Mouse (Mus musculus): ENCODE measurements around the gene Mastl. TPM values are rescaled to one million over a fixed set of nuclear protein-coding genes. Genes with fewer than 3 reads are reported as not detected.

Mastl gene
- total and polyA plus RNA-seq, 3 experiments, result 8.1 to 14.8 (median 10.7) TPM

- peak; percentile 97 for DNase-seq (ENCODE audit: extremely low read depth)
- dilution Hi-C loops (cut with MboI; ENCODE audit: extremely low pct_ligation_motif_present, extremely low pct_unique_long_range_greater_than_20kb, low sequenced_read_pairs), result no loop called here
- Histone ChIP-seq H3K36me3 (replicated peaks in 1 of 2; ENCODE audit: control insufficient read depth in 1 of 2, insufficient read depth in 1 of 2, low read length in 1 of 2) (peaks cover 3 to 9% of the 10 kb centered on the region in 2 experiments), H3K9me3 (replicated peaks; ENCODE audit: low read length) (no peaks in the 10 kb centered on the region), H3K9ac (ENCODE audit: insufficient read depth, low read depth) (peak within 1 kb of the TSS; percentile 99), H3K79me2 (replicated peaks; ENCODE audit: control insufficient read depth, extremely low read depth, insufficient read depth, poor library complexity, severe bottlenecking) (peaks cover 12% of the 10 kb centered on the region), H3K27me3 (replicated peaks) (no peaks in the 10 kb centered on the region), H3K4me3 (replicated peaks in 1 of 3; ENCODE audit: low read depth in 2 of 3, low read length in 2 of 3, poor library complexity in 1 of 3) (peak within 1 kb of the TSS; percentile 81 to 92 (median 86)), H3K27ac (ENCODE audit: insufficient read depth, low read depth) (peak within 1 kb of the TSS; percentile 90), H3K4me2 (ENCODE audit: insufficient read depth, low read depth, poor library complexity, severe bottlenecking) (peak within 1 kb of the TSS; percentile 66), H3K4me1 (ENCODE audit: control insufficient read depth in 1 of 2, insufficient read depth in 2 of 2) (peaks cover 3 to 8% of the 10 kb centered on the region in 2 experiments; a peak in 3 of 4 replicates)
- no peak for TF ChIP-seq JUND (conservative IDR thresholded peaks at IDR 0.05; ENCODE audit: low read depth, low read length)
- peak; percentile 100 for TF ChIP-seq ELF1 (IDR thresholded peaks at IDR 0.05; ENCODE audit: low read depth, low read length)
- TF ChIP-seq EP300 (IDR thresholded peaks at IDR 0.05; ENCODE audit: low read length), result no peak
- TF ChIP-seq ZKSCAN1 (IDR thresholded peaks at IDR 0.05; ENCODE audit: borderline replicate concordance, low read depth, low read length), result no peak
- TF ChIP-seq HCFC1 (IDR thresholded peaks at IDR 0.05; ENCODE audit: low read depth, low read length), result peak; percentile 99
- no peak for TF ChIP-seq MXI1 (IDR thresholded peaks at IDR 0.05; ENCODE audit: low read depth, low read length)
- peak; percentile 63; the same call in 1 of the 2 replicates for TF ChIP-seq MYC (IDR thresholded peaks at IDR 0.05; ENCODE audit: low read depth, low read length)
- TF ChIP-seq NRF1 (IDR thresholded peaks at IDR 0.05; ENCODE audit: low read depth, low read length), result peak; percentile 65
- TF ChIP-seq KAT2A (IDR thresholded peaks at IDR 0.05; ENCODE audit: insufficient replicate concordance, low read length), result peak; percentile 95
- TF ChIP-seq USF1 (IDR thresholded peaks at IDR 0.05; ENCODE audit: low read depth, low read length), result no peak
- TF ChIP-seq GABPA (IDR thresholded peaks at IDR 0.05; ENCODE audit: insufficient replicate concordance, low read depth, low read length), result peak; percentile 61; the same call in 1 of the 2 replicates
- TF ChIP-seq TBP (conservative IDR thresholded peaks at IDR 0.05; ENCODE audit: low read depth, low read length), result peak; percentile 91
- no peak for TF ChIP-seq ZNF384 (IDR thresholded peaks at IDR 0.05; ENCODE audit: low read depth, low read length)
- no peak for TF ChIP-seq RAD21 (IDR thresholded peaks at IDR 0.05; ENCODE audit: low read depth, low read length)
- TF ChIP-seq JUN (IDR thresholded peaks at IDR 0.05; ENCODE audit: insufficient read depth, low read depth, low read length), result no peak
- TF ChIP-seq E2F4 (IDR thresholded peaks at IDR 0.05; ENCODE audit: insufficient replicate concordance, low read depth, low read length), result no peak
- no peak for TF ChIP-seq UBTF (IDR thresholded peaks at IDR 0.05; ENCODE audit: low read depth, low read length)
- peak; percentile 57; the same call in 1 of the 2 replicates for TF ChIP-seq MEF2A (IDR thresholded peaks at IDR 0.05; ENCODE audit: borderline replicate concordance, low read depth, low read length)
- no peak for TF ChIP-seq MAFK (IDR thresholded peaks at IDR 0.05; ENCODE audit: insufficient replicate concordance, low read length)
- TF ChIP-seq USF2 (conservative IDR thresholded peaks at IDR 0.05; ENCODE audit: low read depth, low read length), result no peak
- TF ChIP-seq TCF12 (IDR thresholded peaks at IDR 0.05; ENCODE audit: low read depth, low read length), result peak; percentile 64; the same call in 1 of the 2 replicates
- peak; percentile 89 for TF ChIP-seq ZMIZ1 (IDR thresholded peaks at IDR 0.05; ENCODE audit: low read depth, low read length)
- TF ChIP-seq CHD1 (IDR thresholded peaks at IDR 0.05; ENCODE audit: low read depth, low read length), result no peak; the same call in 1 of the 2 replicates
- no peak for TF ChIP-seq IRF4 (IDR thresholded peaks at IDR 0.05; ENCODE audit: low read depth, low read length)
- TF ChIP-seq BHLHE40 (IDR thresholded peaks at IDR 0.05; ENCODE audit: low read depth, low read length), result peak; percentile 25; the same call in 1 of the 2 replicates
- no peak for TF ChIP-seq RCOR1 (conservative IDR thresholded peaks at IDR 0.05; ENCODE audit: low read depth, low read length)
- no peak for TF ChIP-seq PAX5 (IDR thresholded peaks at IDR 0.05; ENCODE audit: low read length)
- no peak for TF ChIP-seq ZC3H11A (IDR thresholded peaks at IDR 0.05; ENCODE audit: low read depth, low read length)
- peak; percentile 98 for TF ChIP-seq SIN3A (IDR thresholded peaks at IDR 0.05; ENCODE audit: low read length)
- TF ChIP-seq CTCF (conservative IDR thresholded peaks at IDR 0.05 in 1 of 2, IDR thresholded peaks at IDR 0.05 in 1 of 2; ENCODE audit: low read depth in 2 of 2, low read length in 2 of 2), result no peak
- TF ChIP-seq MAZ (IDR thresholded peaks at IDR 0.05; ENCODE audit: low read depth, low read length), result peak; percentile 82
- TF ChIP-seq MAX (IDR thresholded peaks at IDR 0.05; ENCODE audit: low read length), result peak; percentile 91
- TF ChIP-seq SMC3 (IDR thresholded peaks at IDR 0.05; ENCODE audit: low read depth, low read length), result no peak
- TF ChIP-seq NELFE (IDR thresholded peaks at IDR 0.05; ENCODE audit: low read depth, low read length), result peak; percentile 89
- peak; percentile 12; the same call in 1 of the 2 replicates for TF ChIP-seq ETS1 (conservative IDR thresholded peaks at IDR 0.05; ENCODE audit: low read depth, low read length)
- TF ChIP-seq POLR2AphosphoS2 (IDR thresholded peaks at IDR 0.05; ENCODE audit: low read depth, low read length), result peak; percentile 93
- TF ChIP-seq CHD2 (IDR thresholded peaks at IDR 0.05; ENCODE audit: low read length), result peak; percentile 78; the same call in 1 of the 2 replicates
- peak; percentile 89 for TF ChIP-seq POLR2A (IDR thresholded peaks at IDR 0.05; ENCODE audit: low read depth, low read length)
- in situ Hi-C loops (cut with MboI; ENCODE audit: low pct_ligation_motif_present, low pct_unique_long_range_greater_than_20kb, low sequenced_read_pairs), result no loop called here
Observed at GRCm38 (mm10) chr2:23067552-23068369, 88.1 kb downstream of the Mastl start, which contains the start of gene Acbd5. Acbd5 (plus strand) TSS chr2:23068167.
